Mouse (Mus musculus): ENCODE results near the gene Ythdf1. TPM values are rescaled to one million over a fixed set of nuclear protein-coding genes. Genes with fewer than 3 reads are reported as not detected.

The Ythdf1 gene
- 42.2 and 47.6 TPM in 2 replicates for polyA plus RNA-seq (2015; fragmentation: Nextera tagmentation; extraction: Ambion mirVana)

DNA sequence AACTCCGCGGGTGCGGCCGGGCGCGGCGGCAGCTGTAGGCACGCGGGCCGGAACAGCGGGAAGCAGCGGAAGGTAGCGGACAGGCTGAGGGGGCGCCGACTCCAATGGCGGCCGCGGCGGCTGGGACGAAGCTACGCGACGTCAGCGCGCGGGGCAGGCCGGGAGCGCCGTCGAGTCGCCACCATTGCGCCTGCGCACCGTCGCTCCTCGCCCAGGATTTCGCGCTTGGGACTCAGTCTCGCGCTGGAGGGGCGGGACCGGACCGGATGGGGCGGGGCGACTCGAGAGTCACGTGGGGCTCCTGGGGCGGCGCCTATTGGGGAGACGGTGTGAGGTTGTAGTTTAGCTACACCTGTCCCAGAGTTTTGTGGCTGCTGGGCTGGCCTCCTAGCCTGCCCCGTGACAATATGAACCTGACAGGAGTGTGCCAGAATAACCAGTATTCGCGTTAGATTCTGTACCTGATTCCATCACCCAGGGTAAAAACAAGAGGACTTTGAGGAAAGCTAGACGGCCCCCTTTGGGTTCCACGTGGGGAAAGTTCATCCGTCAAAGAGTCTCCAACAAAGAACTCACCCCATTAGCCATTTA, at the start of gene Ythdf1:
Gene Ythdf1 (minus strand): TSS at position 140 of the 591 bp plus-strand sequence.
- Histone ChIP-seq H3K9me3 (no peaks in the 10 kb centered on the region), H3K4me2 (peak within 1 kb of the TSS; percentile 95), H3K4me3 (peak within 1 kb of the TSS; percentile 100), H3K27ac (peak within 1 kb of the TSS; percentile 84), H3K9ac (peak within 1 kb of the TSS; percentile 99), H3K27me3 (no peaks in the 10 kb centered on the region), H3K4me1 (replicated peaks) (peaks cover 32% of the 10 kb centered on the region), H3K36me3 (peaks cover 21% of the 10 kb centered on the region)
- under 1% methylated on average over 44 of the region's 56 CpGs for WGBS
- ATAC-seq (ENCODE audit: low FRiP score): peak; percentile 94

DNA sequence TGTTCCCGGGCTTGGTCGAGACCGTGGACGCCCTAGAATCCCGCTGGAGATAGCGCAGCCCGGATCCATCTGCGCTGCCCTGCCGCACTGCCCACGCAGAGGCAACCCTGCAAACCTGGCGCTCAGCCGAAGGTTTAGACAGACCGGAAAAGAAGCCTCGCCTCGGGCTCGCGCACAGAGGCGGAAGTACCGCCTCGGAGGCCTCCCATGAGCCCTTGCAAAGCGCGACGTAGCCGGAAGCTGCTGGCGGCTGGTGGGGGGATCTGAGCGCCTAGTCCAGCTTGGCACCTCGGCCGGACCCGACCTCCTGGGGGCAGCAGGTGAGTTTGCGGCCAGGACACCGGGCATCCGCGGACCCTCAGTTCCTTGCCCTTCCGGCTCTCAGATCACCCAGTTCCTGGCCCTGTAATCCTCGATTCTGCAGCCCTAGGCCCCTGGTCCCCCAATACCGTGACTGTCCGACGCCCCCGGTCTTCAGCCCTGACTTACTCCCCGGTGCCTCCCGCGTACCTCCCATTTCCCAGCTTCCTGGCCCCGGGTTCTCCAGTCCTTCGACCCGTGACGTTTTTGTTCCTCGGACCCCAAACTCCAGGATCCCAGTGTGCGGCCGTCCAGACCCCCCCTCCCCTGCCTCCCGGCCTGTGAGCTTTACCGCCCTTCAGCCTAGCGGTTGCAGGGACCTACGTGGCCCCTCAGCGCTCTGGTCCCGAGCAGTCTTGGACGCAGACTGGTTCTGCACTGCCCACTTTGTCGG, 46.4 kb upstream of the Ythdf1 start, which contains the start of gene Arfgap1:
Gene Arfgap1 (plus strand): TSS at position 216 of the 754 bp plus-strand sequence.
- under 1% methylated on average over 57 of the region's 57 CpGs for WGBS
- ATAC-seq (ENCODE audit: low FRiP score): peak; percentile 92
- Histone ChIP-seq H3K4me3 (peak within 1 kb of the TSS; percentile 95), H3K9me3 (no peaks in the 10 kb centered on the region), H3K4me2 (peak within 1 kb of the TSS; percentile 98), H3K4me1 (replicated peaks) (peaks cover 28% of the 10 kb centered on the region), H3K36me3 (peaks cover 29% of the 10 kb centered on the region), H3K27me3 (no peaks in the 10 kb centered on the region), H3K27ac (peak within 1 kb of the TSS; percentile 91), H3K9ac (peak within 1 kb of the TSS; percentile 98)

DNA sequence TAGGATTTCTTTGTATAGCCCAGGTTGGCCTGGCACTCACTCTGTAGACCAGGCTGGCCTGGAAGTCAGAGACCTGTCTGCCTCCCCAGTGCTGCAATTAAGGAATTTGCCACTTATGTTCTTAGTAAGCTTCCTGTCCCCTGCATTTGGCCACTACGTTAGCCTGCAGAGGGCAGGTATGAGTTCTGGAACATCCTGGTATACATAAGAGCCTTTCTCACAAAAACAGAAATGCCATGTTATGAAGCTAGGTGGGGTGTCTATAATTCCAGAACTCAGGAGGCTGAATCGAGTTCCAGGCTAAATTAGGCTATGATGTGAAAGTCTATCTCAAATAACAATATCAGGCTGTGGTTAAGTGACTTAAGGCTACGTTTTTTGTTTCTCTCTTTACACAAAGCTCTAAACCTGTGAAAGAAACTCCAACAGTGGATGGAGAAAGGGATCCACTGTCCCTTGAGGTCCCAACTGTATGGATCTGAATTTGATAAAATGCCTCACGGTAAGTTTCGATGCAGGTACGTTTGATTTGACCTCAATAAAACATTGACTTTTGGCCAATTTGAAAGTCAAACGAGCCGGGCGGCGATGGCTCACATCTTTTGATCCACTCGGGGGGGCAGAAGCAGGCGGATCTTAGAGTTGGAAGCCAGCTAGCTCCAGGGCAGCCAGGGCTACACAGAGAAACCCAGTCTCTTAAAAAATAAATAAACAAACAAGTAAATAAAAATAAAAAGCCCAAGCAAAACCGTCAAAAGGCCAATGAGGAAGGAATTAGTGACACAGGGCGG, 45.5 kb upstream of the Ythdf1 start:
- peaks cover 20% of the 10 kb centered on the region for H3K36me3 ChIP-seq
- H3K4me3 ChIP-seq: peak overlapping the region; percentile 95
- H3K27me3 ChIP-seq: no peaks in the 10 kb centered on the region
- WGBS: 18% methylated on average over 14 of the region's 14 CpGs
- ATAC-seq (ENCODE audit: low FRiP score): no peak
- peak overlapping the region; percentile 98 for H3K9ac ChIP-seq
- peak overlapping the region; percentile 98 for H3K4me2 ChIP-seq
- H3K9me3 ChIP-seq: no peaks in the 10 kb centered on the region
- peaks cover 28% of the 10 kb centered on the region for H3K4me1 ChIP-seq (replicated peaks)
- peak overlapping the region; percentile 91 for H3K27ac ChIP-seq

DNA sequence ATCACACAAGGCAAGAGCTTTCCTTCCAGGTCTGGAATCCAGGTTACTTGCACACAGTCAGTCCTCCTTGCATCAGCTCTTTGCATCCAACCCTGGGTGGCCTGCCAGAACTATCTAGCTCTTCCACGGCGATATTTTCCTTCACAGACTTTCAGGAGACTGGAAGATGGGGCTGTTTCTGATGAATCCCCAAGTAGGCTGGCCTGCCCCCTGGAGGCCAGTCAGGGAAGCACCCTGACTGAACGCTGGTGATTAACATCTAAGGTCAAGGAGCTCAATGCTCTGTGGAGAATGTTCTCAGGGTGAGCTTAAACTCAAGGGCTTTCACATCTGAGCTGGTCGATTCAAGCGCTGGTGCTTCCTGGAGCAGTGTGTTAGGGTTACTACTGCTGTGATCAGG, 43.2 kb upstream of the Ythdf1 start:
- no peak for ATAC-seq (ENCODE audit: low FRiP score)
- Histone ChIP-seq H3K27me3 (no peaks in the 10 kb centered on the region), H3K9me3 (no peaks in the 10 kb centered on the region), H3K36me3 (peaks cover 3% of the 10 kb centered on the region; the same call in 1 of the 2 replicates), H3K4me1 (replicated peaks) (peaks cover 22% of the 10 kb centered on the region), H3K4me3 (no peak overlapping the region), H3K27ac (no peak overlapping the region), H3K4me2 (no peak overlapping the region), H3K9ac (no peak overlapping the region)
- WGBS: 8% methylated on average over 5 of the region's 5 CpGs

DNA sequence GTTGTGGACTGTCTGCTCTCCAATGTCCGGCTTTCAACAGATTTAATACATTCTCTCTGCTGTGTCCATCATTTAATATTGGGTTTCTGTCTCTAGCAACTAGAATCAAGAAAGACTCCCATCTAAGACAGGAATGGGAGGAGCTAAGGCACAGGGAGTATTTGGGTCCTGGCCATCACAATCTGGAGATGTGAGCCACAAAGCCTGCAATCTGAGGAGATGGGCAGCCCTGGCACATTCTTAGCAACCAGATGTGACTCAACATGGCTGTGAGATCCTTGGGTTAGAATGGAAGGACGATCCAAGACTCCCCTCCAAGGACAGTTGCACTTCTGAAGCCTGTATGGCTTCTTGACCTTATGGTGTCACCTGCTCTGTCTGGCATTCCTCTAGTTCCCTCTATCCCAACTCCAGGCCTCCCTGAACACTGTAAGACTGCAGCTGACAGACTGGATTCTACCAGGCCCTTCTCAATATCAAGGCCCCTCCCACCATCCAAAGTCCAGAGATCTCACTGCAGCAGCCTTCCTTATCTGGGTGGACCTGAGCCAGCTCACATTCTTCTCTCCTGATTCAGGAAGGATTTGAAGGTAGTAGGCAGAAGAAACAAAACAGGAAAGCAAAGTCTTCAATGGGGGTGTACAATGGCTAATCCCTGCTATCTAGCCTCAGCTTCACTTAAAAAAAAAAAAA, 42.0 kb upstream of the Ythdf1 start:
- Histone ChIP-seq H3K27me3 (no peaks in the 10 kb centered on the region), H3K9ac (no peak overlapping the region), H3K27ac (no peak overlapping the region), H3K36me3 (no peaks in the 10 kb centered on the region), H3K9me3 (no peaks in the 10 kb centered on the region), H3K4me3 (no peak overlapping the region), H3K4me1 (replicated peaks) (peaks cover 11% of the 10 kb centered on the region), H3K4me2 (no peak overlapping the region)
- no peak for ATAC-seq (ENCODE audit: low FRiP score)
- 80% methylated on average over 2 of the region's 2 CpGs for WGBS

DNA sequence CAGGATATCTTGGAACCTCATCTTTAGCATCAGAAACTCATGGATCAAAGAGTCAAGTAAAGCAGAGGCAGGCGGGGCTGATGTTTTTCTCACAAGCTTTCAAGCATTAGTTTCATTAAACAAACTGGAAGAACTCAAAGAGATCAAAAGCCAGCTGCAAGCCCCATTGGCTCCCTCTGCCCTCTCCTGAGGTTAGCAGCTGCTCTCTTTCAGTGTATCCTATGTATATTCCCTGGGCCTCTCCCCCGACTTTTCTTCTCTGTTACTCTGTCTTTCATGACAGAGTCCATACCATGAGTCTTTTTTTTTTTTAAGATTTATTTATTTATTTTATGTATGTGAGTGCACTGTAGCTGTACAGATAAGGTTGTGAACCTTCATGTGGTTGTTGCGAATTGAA, 39.4 kb upstream of the Ythdf1 start:
- peaks cover 5% of the 10 kb centered on the region; the same call in 1 of the 2 replicates for H3K4me1 ChIP-seq (replicated peaks)
- no peak overlapping the region for H3K27ac ChIP-seq
- H3K9me3 ChIP-seq: no peaks in the 10 kb centered on the region
- H3K9ac ChIP-seq: no peak overlapping the region
- no peak overlapping the region for H3K4me2 ChIP-seq
- 73% methylated on average over 3 of the region's 3 CpGs for WGBS
- no peak overlapping the region for H3K4me3 ChIP-seq
- no peaks in the 10 kb centered on the region for H3K36me3 ChIP-seq
- no peak for ATAC-seq (ENCODE audit: low FRiP score)
- no peaks in the 10 kb centered on the region for H3K27me3 ChIP-seq

DNA sequence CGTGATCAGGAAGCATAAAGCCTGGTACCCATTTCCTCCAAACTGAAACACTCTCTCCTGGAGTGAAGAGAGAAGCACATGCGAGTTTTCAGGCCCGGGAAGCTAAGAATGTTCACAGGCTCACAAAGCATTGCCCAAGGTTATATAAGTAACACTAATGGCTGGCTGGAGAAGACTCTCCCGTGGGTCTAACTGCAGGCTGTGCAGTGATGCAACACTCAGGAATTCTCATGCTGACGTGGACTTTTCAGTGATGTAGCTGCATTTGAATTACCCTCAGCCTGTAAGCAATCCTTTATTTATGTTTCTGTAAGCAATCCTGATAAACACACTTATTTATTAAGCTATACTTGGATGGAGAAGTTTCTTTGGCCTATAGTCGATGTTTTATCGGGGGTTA, 38.9 kb upstream of the Ythdf1 start:
- no peaks in the 10 kb centered on the region for H3K9me3 ChIP-seq
- no peak for ATAC-seq (ENCODE audit: low FRiP score)
- H3K36me3 ChIP-seq: no peaks in the 10 kb centered on the region
- no peak overlapping the region for H3K4me2 ChIP-seq
- no peak overlapping the region for H3K9ac ChIP-seq
- H3K27me3 ChIP-seq: no peaks in the 10 kb centered on the region
- H3K4me1 ChIP-seq (replicated peaks): peaks cover 9% of the 10 kb centered on the region; the same call in 1 of the 2 replicates
- H3K4me3 ChIP-seq: no peak overlapping the region
- H3K27ac ChIP-seq: no peak overlapping the region
- WGBS: 84% methylated on average over 7 of the region's 7 CpGs

DNA sequence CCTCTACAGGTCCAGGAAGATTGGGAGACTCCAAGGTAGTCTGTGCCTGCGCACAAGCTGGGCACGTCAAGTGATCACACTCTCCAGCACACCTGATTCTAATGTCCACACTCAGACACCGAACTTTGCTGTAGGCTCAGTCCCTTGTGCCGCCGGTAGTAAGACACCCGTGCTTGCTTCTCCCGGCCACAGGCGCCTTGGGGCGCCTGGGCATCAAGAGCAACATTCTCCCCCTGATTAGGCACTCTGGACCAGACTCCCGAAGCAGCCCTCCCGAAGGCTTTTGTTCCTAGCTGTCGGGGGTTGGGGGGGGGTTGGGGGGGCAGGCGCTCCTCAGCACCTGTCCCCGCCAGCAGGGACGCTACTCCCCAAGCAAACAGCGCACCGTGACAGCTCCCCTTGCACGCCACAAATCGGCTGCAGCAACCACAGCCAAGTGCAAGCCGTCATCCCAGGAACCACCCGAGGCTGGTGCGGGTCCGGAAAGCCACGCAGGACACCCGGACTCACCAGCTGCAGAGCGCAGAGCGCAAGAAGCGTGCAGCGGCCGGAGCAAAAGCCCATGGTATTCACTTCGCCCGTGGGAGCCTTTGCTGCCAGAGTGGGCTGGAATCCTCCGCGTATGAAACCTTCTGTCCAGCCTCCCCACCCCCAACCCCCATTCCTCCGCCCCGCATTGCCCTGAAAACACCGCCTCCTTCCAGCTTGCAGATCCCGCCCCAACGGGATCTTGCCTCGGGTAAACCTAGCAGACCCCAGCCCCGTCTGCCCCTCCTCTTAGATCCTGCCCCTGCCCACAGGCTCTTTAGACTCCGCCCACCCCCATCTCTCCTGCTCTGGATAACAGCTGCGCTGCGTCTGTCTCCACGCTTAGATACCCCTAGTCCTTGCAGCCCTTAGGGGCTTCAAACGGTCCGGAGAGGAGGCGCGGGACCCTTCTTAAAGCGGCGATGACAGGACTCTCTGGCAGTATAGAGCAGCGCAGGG, 33.6 kb upstream of the Ythdf1 start, which contains the start of gene Nkain4:
Gene Nkain4 (minus strand): TSS at position 639 of the 987 bp plus-strand sequence.
- Histone ChIP-seq H3K27ac (peak within 1 kb of the TSS; percentile 97), H3K27me3 (no peaks in the 10 kb centered on the region), H3K9ac (peak within 1 kb of the TSS; percentile 89), H3K36me3 (no peaks in the 10 kb centered on the region), H3K4me1 (replicated peaks) (peaks cover 59% of the 10 kb centered on the region), H3K4me3 (peak within 1 kb of the TSS; percentile 69), H3K9me3 (no peaks in the 10 kb centered on the region), H3K4me2 (peak within 1 kb of the TSS; percentile 77)
- peak; percentile 92 for ATAC-seq (ENCODE audit: low FRiP score)
- under 1% methylated on average over 52 of the region's 52 CpGs for WGBS

DNA sequence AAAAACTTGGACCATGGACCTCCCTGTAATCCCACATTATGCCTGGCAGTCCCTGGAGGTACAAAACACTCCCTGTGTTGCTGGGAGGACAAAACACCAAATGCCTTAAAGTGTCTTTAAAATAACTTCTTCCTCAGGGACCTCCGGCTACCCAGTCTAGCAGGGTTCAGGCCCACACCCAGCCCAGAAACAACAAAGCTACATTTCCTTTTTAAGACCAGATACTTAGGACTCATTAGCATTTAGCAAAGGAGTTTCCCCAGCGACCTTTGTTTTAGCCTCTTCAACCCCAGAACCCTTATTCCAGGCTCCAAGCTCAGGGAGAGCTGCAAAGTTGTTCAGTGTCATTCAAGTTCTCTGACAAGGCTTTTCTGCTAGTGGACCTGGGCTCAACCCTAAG, 32.9 kb upstream of the Ythdf1 start:
- WGBS: 4% methylated on average over 2 of the region's 2 CpGs

DNA sequence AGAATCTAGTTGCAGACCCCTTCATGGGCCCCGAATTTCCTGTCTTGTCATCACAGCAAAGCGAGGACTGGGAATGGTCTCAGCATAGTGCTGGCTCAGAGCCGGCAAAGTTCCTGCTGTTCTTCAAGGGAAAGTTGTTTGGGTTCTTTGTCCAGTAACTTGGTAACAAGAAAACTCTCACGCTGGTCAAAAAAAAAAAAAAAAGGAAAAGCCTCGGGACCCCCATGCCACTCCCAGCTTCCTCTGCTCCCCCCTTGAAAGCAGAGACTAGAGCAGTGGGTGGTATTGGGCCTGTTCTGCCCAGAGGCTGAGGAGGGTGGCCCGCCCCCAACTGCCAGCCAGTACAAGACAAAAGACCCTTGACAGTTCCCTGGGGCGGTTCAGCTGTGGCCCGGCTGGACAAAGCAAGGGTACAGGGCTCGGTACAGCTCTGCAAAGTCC, 32.0 kb upstream of the Ythdf1 start:
- WGBS: 1% methylated on average over 9 of the region's 9 CpGs
- no peaks in the 10 kb centered on the region for H3K36me3 ChIP-seq
- peak overlapping the region; percentile 77 for H3K4me2 ChIP-seq
- H3K9me3 ChIP-seq: no peaks in the 10 kb centered on the region
- H3K27me3 ChIP-seq: no peaks in the 10 kb centered on the region
- peak overlapping the region; percentile 89 for H3K9ac ChIP-seq
- peaks cover 59% of the 10 kb centered on the region for H3K4me1 ChIP-seq (replicated peaks)
- peak overlapping the region; percentile 69 for H3K4me3 ChIP-seq
- peak; percentile 26 for ATAC-seq (ENCODE audit: low FRiP score)
- H3K27ac ChIP-seq: peak overlapping the region; percentile 97

More for the DNA sequence above, 32.9 kb upstream of the Ythdf1 start:
- H3K27me3 ChIP-seq: no peaks in the 10 kb centered on the region
- peak overlapping the region; percentile 89 for H3K9ac ChIP-seq
- peaks cover 59% of the 10 kb centered on the region for H3K4me1 ChIP-seq (replicated peaks)
- no peak for ATAC-seq (ENCODE audit: low FRiP score)
- no peaks in the 10 kb centered on the region for H3K36me3 ChIP-seq
- H3K9me3 ChIP-seq: no peaks in the 10 kb centered on the region
- H3K27ac ChIP-seq: peak overlapping the region; percentile 97
- peak overlapping the region; percentile 69 for H3K4me3 ChIP-seq
- H3K4me2 ChIP-seq: peak overlapping the region; percentile 77

DNA sequence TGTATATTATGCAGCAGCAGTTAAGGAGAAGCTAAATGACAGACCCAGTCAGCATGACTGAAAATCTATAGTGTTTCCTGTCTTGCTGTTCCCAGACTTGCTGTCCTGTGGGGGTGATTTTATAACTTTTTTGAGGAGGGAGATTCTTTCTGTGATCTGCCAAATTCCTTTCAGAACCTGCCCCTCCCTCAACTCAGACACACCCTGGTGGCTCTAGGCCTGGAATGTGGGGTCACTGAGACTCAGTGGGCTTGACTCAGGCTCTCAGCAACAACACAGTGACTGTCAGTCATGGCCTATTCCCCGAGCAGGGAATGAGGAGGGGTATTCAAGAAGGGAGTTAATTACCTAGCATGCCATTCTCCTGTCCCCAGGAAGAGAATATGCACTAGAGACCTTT, 29.2 kb upstream of the Ythdf1 start:
- Histone ChIP-seq H3K9me3 (no peaks in the 10 kb centered on the region), H3K4me3 (no peak overlapping the region), H3K4me2 (no peak overlapping the region), H3K9ac (peak overlapping the region; percentile 39; the same call in 1 of the 2 replicates), H3K36me3 (peaks cover 6% of the 10 kb centered on the region; the same call in 1 of the 2 replicates), H3K27me3 (no peaks in the 10 kb centered on the region), H3K4me1 (replicated peaks) (peaks cover 52% of the 10 kb centered on the region), H3K27ac (no peak overlapping the region)
- no peak for ATAC-seq (ENCODE audit: low FRiP score)
- WGBS: 41% methylated on average over 1 of the region's 1 CpGs
